Comparison of ENCODE assay signal across 8 mouse cellular contexts in the genomic region with DNA sequence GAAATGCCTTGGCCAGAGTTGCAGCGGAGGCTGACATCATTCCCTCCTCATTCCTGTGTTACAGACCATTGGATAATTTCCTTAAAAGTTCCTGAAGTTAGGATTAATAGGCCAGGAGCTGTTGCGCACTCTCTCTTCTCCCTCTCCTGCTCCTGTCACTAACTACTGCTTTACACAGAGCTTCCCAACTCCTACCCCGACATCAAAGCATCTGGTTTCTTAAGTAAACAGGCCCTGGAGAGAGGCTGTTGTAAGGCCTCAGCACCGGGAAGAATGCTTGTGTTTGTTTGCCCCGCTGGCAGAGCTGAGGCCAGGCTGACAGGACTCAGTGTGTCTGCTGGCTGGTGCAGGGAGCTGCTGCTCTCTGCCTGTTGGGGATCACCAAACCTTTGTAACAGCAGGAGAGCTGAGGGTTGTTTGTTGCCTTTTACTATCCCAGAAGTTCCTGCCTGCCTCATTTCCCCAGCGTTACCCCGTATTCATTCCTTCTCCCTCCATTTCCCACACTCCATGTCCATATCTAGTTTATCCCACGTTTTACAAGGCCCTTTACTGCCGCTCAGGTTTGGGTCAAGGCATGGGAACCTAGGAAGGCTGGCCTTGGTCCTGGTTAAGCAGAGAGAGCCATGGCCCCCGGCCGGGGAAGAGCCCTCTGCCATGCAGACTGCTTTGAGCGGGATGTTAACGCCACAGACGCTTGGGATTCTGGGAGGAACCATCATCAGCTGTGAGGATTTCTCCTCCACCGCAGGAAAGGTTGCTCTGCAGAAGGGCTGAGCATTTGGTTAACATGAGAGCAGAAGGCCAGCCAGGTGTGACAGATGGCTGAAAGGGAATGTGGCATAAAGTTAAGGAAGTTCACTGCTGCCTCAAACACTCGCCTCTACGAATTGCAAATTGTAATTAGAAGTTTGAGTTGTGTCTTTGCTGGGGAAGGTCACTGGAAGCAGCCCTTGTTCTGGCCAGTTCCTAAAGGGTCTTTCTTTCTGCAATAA. TPM values are rescaled to one million over a fixed set of nuclear protein-coding genes. Genes with fewer than 3 reads are reported as not detected.
DNase-seq lines count a peak whose midpoint lies in the region; ATAC-seq lines count a peak whose summit lies in the region.

No protein-coding gene starts in this region.

- no peaks in the 10 kb centered on the region for H3K9me3 ChIP-seq in heart, embryonic 12.5 days (replicated peaks)
- no peaks in the 10 kb centered on the region for H3K9me3 ChIP-seq in hindbrain, embryonic 11.5 days (ENCODE audit: control insufficient read depth, low read length)
- H3K9me3 ChIP-seq in liver, embryonic 15.5 days (replicated peaks): no peaks in the 10 kb centered on the region
- H3K9me3 ChIP-seq in neural tube, embryonic 14.5 days (ENCODE audit: control insufficient read depth, low read length): no peaks in the 10 kb centered on the region

- intact Hi-C loops in gastrocnemius, postnatal 36 days (cut with DNase I): no loop called here

- DNase-seq in heart, adult 8-10 months (ENCODE audit: low spot score): no peak
- peak; percentile 43 for DNase-seq in hindbrain, embryonic 11.5 days (ENCODE audit: low spot score)
- DNase-seq in gastrocnemius, postnatal 36 days: no peak
- DNase-seq in frontal cortex, postnatal 25 days (ENCODE audit: low spot score in 2 of 2): no peak

- peak overlapping the region; percentile 69 for H3K27ac ChIP-seq in heart, embryonic 12.5 days (ENCODE audit: poor library complexity, severe bottlenecking)
- peak overlapping the region; percentile 40 for H3K27ac ChIP-seq in brown adipose tissue, adult 24 weeks (replicated peaks; ENCODE audit: low read depth, low read length)
- H3K27ac ChIP-seq in hindbrain, embryonic 11.5 days (ENCODE audit: low read depth, low read length): 0 out of 2 replicates have a peak overlapping the region, but pooled peaks have one; percentile 34
- H3K27ac ChIP-seq in liver, embryonic 15.5 days (replicated peaks): no peak overlapping the region; the same call in 1 of the 2 replicates
- H3K27ac ChIP-seq in neural tube, embryonic 14.5 days (ENCODE audit: low read depth, low read length): peak overlapping the region; percentile 22

- peaks cover 76% of the 10 kb centered on the region for H3K4me1 ChIP-seq in heart, embryonic 12.5 days (replicated peaks)
- peaks cover 31% of the 10 kb centered on the region for H3K4me1 ChIP-seq in brown adipose tissue, adult 24 weeks (ENCODE audit: control insufficient read depth, insufficient read depth, insufficient read length, low read length)
- peaks cover 11% of the 10 kb centered on the region for H3K4me1 ChIP-seq in hindbrain, embryonic 11.5 days (replicated peaks; ENCODE audit: control insufficient read depth, insufficient read depth, low read length)
- peaks cover 62% of the 10 kb centered on the region for H3K4me1 ChIP-seq in liver, embryonic 15.5 days (replicated peaks)
- peaks cover 49% of the 10 kb centered on the region for H3K4me1 ChIP-seq in neural tube, embryonic 14.5 days (ENCODE audit: control insufficient read depth, insufficient read depth, low read length)

- ATAC-seq in heart, embryonic 12.5 days (ENCODE audit: insufficient number of reproducible peaks, low FRiP score): no peak
- no peak for ATAC-seq in hindbrain, embryonic 11.5 days (ENCODE audit: low FRiP score)
- peak; percentile 23; the same call in 1 of the 2 replicates for ATAC-seq in liver, embryonic 15.5 days (ENCODE audit: insufficient read depth)
- no peak for ATAC-seq in neural tube, embryonic 14.5 days (ENCODE audit: low read depth)

- WGBS in heart, embryonic 12.5 days: 26% methylated on average over 17 of the region's 17 CpGs
- WGBS in hindbrain, embryonic 11.5 days: 14% methylated on average over 17 of the region's 17 CpGs
- WGBS in liver, embryonic 15.5 days (ENCODE audit: insufficient replicate concordance): 65% methylated on average over 17 of the region's 17 CpGs
- 8% methylated on average over 17 of the region's 17 CpGs for WGBS in neural tube, embryonic 14.5 days

- no peaks in the 10 kb centered on the region for H3K27me3 ChIP-seq in heart, embryonic 12.5 days (replicated peaks)
- no peaks in the 10 kb centered on the region for H3K27me3 ChIP-seq in hindbrain, embryonic 11.5 days (ENCODE audit: control insufficient read depth, insufficient read depth, low read length)
- peaks cover 32% of the 10 kb centered on the region for H3K27me3 ChIP-seq in liver, embryonic 15.5 days
- H3K27me3 ChIP-seq in neural tube, embryonic 14.5 days (ENCODE audit: control insufficient read depth, insufficient read depth, low read length): no peaks in the 10 kb centered on the region

- no peaks in the 10 kb centered on the region for H3K36me3 ChIP-seq in heart, embryonic 12.5 days
- H3K36me3 ChIP-seq in hindbrain, embryonic 11.5 days (ENCODE audit: control insufficient read depth, insufficient read depth, low read length): no peaks in the 10 kb centered on the region
- H3K36me3 ChIP-seq in liver, embryonic 15.5 days (replicated peaks): no peaks in the 10 kb centered on the region
- no peaks in the 10 kb centered on the region for H3K36me3 ChIP-seq in neural tube, embryonic 14.5 days (ENCODE audit: control insufficient read depth, insufficient read depth, low read length)

- H3K4me3 ChIP-seq in heart, embryonic 12.5 days: no peak overlapping the region
- H3K4me3 ChIP-seq in brown adipose tissue, adult 24 weeks (ENCODE audit: insufficient read depth, low read depth, low read length): no peak overlapping the region
- H3K4me3 ChIP-seq in hindbrain, embryonic 11.5 days (ENCODE audit: low read depth, low read length): no peak overlapping the region; the same call in 1 of the 2 replicates
- no peak overlapping the region for H3K4me3 ChIP-seq in liver, embryonic 15.5 days (replicated peaks)
- no peak overlapping the region for H3K4me3 ChIP-seq in neural tube, embryonic 14.5 days (ENCODE audit: low read depth, low read length)

- peak overlapping the region; percentile 48 for H3K4me2 ChIP-seq in heart, embryonic 12.5 days
- peak overlapping the region; percentile 14; the same call in 1 of the 2 replicates for H3K4me2 ChIP-seq in hindbrain, embryonic 11.5 days (replicated peaks; ENCODE audit: low read depth, low read length)
- H3K4me2 ChIP-seq in liver, embryonic 15.5 days: no peak overlapping the region
- H3K4me2 ChIP-seq in neural tube, embryonic 14.5 days (ENCODE audit: low read depth, low read length): peak overlapping the region; percentile 23; the same call in 1 of the 2 replicates

- peak overlapping the region; percentile 53 for H3K9ac ChIP-seq in heart, embryonic 12.5 days
- H3K9ac ChIP-seq in hindbrain, embryonic 11.5 days (ENCODE audit: low read depth, low read length): peak overlapping the region; percentile 37
- H3K9ac ChIP-seq in liver, embryonic 15.5 days: no peak overlapping the region
- peak overlapping the region; percentile 25; the same call in 1 of the 2 replicates for H3K9ac ChIP-seq in neural tube, embryonic 14.5 days (replicated peaks; ENCODE audit: low read depth, low read length)

RNA-seq across cellular contexts. Expression of a gene that starts 4.2 kb away (rescaled TPM):
- polyA plus RNA-seq in heart, embryonic 12.5 days (2016; fragmentation: Nextera tagmentation; extraction: Ambion mirVana): 31.9 and 32.4 TPM in 2 replicates
- 10 to 100 TPM; 17.5 to 20.2 (median 19.0) TPM for total RNA-seq in heart, adult 8-10 months (2022)
- 53.0 and 68.1 TPM in 2 replicates for polyA plus RNA-seq in brown adipose tissue, adult 24 weeks (2012; ENCODE audit: insufficient read depth, insufficient read length, missing spikeins)
- polyA plus RNA-seq in hindbrain, embryonic 11.5 days (2014; fragmentation: Nextera tagmentation; extraction: Ambion mirVana): 20.2 and 27.5 TPM in 2 replicates
- polyA plus RNA-seq in liver, embryonic 15.5 days (2015; fragmentation: Nextera tagmentation; extraction: Ambion mirVana): 3.8 and 4.4 TPM in 2 replicates
- polyA plus RNA-seq in neural tube, embryonic 14.5 days (2014; fragmentation: Nextera tagmentation; extraction: Ambion mirVana): 19.4 and 26.7 TPM in 2 replicates
- total RNA-seq in gastrocnemius, postnatal 36 days (2021): 10 to 100 TPM; 36.7 to 37.8 TPM

RNA-seq across cellular contexts. Expression of a gene that starts 31.4 kb away (rescaled TPM):
- 193 and 194 TPM in 2 replicates for polyA plus RNA-seq in heart, embryonic 12.5 days (2016; fragmentation: Nextera tagmentation; extraction: Ambion mirVana)
- total RNA-seq in heart, adult 8-10 months (2022): 10 to 100 TPM; 46.3 to 59.0 (median 50.8) TPM
- 99.2 and 140 TPM in 2 replicates for polyA plus RNA-seq in brown adipose tissue, adult 24 weeks (2012; ENCODE audit: insufficient read depth, insufficient read length, missing spikeins)
- 275 and 296 TPM in 2 replicates for polyA plus RNA-seq in hindbrain, embryonic 11.5 days (2014; fragmentation: Nextera tagmentation; extraction: Ambion mirVana)
- 151 and 152 TPM in 2 replicates for polyA plus RNA-seq in liver, embryonic 15.5 days (2015; fragmentation: Nextera tagmentation; extraction: Ambion mirVana)
- polyA plus RNA-seq in neural tube, embryonic 14.5 days (2014; fragmentation: Nextera tagmentation; extraction: Ambion mirVana): 243 TPM in 2 replicates
- total RNA-seq in gastrocnemius, postnatal 36 days (2021): 10 to 100 TPM; 43.6 to 48.1 TPM
